Mouse (Mus musculus): Measurements from ENCODE around the gene Exoc5.
"Not testable (repeated sequence)": the region's sequence is repeated elsewhere in the genome, so short reads cannot be mapped to it uniquely, and the experiment has no call there.

Gene Exoc5

DNA sequence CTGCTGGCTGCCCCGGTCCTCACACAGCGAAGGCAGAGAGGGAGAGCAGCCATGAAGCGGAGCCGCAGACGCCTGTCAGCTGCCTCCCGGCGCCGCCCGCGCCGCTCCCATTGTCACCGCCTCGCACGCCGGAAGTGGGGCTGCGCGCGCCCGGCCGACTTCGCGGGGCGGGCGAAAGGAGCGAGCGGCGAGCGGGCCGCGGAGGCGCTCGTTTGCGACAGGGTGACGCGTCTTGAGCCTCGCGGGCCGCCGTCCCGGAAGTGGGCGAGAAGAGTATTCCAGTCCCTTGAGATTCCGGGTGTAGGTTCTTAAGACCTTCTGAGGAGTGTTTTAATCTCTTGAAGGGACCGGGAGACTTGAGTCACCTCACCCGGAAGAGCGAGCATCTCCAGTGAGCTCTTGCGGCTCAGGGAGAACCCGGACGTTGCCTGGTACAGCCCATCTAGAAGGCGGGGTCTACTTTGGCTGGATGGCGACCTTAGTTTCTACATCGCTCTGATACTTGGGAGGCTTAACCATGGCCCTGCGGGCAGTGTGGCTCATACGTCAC lies at the start of gene Exoc5:
Gene Exoc5, minus strand, starts transcription at position 380 of the 550 bp plus-strand sequence.
- DNase-seq (ENCODE audit: low read depth), result peak; percentile 83

- not testable (repeated sequence) for DNase-seq (ENCODE audit: low read depth)
Observed at GRCm38 (mm10) chr14:49091755-49092154, 25.3 kb upstream of the Exoc5 start.

- no peak for DNase-seq (ENCODE audit: low read depth)
Observed at GRCm38 (mm10) chr14:49091277-49091676, 24.8 kb upstream of the Exoc5 start.

- no peak for DNase-seq (ENCODE audit: low read depth)
Observed at GRCm38 (mm10) chr14:49090102-49090501, 23.6 kb upstream of the Exoc5 start.

DNA sequence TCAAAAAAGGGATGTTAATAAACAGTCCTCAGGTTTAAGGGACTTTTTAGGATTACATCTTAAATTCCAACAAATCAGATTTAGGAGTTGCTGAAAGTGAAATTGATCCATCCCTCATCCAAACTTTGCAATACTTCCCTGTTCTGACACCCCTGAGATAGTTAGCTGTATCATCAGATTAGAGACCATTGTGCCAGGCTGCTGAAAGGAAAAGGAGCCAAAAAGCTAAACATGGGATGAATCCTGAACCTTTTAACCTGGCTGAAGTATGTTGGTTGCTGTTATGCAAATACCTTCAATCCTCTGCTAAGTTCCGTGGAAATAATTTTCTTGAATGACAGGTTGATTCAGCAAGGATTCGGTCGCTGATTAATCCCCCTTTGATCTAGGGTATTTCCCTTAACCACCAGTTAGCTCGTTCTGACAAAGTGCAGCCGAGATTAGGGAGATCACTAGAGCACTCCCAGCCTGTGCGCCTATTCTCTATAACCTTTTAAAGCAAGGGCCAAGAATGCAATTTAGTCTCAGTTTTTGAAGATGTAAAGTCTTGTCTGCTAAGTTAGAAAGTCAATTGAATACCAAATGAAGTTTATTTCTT lies 23.1 kb upstream of the Exoc5 start:
- no peak for DNase-seq (ENCODE audit: low read depth)

GRCm38 (mm10) chr14:49088155-49089048 lies 21.9 kb upstream of the Exoc5 start:
- no peak for DNase-seq (ENCODE audit: low read depth)

GRCm38 (mm10) chr14:49086522-49086921 lies 20.1 kb upstream of the Exoc5 start:
- no peak for DNase-seq (ENCODE audit: low read depth)

- DNase-seq (ENCODE audit: low read depth), result no peak
Observed at GRCm38 (mm10) chr14:49078820-49079219, 12.4 kb upstream of the Exoc5 start.

DNA sequence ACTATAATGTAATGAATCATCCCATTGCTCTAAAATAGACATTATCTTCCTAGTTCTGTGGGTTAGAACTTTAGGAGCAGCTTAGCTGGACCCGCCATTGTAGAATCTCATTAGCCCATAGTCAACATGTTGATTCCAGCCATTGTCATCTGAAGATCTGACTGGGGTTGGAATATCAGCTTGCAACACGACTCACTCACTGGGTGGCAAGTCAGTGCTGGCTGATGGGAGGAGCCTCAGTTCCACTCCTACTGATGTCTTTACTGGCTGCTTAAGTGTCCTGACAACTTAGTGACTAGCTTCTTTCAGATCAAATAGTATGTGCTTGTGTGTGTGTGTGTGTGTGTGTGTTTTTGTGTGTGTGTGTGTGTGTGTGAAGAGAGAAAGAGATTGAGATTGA lies 7.9 kb upstream of the Exoc5 start:
- no peak for DNase-seq (ENCODE audit: low read depth)

- DNase-seq (ENCODE audit: low read depth), result no peak
Observed at GRCm38 (mm10) chr14:49073896-49074295, 7.4 kb upstream of the Exoc5 start.

DNA sequence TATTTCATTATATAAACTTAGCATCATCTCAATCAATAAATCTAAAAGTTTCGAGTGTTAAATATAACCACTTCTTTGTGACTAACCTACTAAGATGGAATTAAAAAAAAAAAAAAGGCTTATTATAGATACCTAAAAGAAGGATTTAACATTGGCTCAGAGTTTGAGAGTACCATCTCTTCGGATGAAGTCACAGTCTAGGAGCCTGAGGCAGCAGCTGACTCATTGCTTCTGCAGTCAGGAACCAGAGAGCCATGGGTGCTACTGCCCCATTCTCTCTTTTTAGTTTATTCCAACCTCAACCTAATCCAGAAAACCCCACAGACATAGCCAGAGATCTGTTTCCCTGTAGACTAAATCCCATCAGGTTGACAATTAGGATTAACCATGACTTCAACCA lies 6.4 kb upstream of the Exoc5 start:
- no peak for DNase-seq (ENCODE audit: low read depth)

DNA sequence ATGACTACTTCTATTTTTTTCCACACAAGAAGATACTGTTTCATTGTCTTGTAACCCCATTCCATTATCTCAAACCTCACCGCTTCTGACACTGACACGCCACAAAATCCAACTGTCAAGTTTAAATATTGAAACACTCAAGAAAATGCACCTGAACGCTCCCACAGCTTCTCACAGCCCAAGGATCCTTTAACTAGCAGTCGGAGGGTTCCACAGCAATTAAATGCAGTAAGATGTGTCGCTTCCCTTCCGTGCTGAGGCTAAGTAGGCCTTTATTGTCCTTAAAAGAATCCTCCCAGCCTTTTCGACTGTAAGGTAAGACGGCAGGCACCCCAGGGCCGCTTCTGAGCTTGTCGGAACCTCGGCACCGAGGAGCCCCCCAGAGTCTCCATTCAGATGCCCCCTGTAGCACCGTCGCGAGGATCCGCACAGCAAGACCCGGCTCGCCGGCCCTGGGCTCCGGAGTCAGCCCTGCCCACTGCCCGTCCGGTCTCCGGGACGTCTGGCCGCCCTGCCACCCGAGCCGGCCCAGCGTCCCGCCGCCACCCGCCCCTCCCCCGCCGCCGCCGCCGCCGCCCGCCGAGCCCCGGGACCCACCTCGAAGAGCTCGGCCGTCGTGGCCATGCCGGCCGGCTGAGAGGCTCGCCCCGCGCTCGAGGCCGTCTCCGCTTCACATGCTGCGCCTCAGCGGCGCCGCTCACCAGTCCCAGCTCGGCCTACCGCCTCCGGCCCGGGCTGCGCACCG lies 752 bp downstream of the Exoc5 start, which contains the start of gene Ap5m1:
Gene Ap5m1, plus strand, starts transcription at position 569 of the 745 bp plus-strand sequence.
- no peak for DNase-seq (ENCODE audit: low read depth)

- DNase-seq (ENCODE audit: low read depth), result no peak
Observed at GRCm38 (mm10) chr14:49063838-49064237, 2.6 kb downstream of the Exoc5 start.

DNA sequence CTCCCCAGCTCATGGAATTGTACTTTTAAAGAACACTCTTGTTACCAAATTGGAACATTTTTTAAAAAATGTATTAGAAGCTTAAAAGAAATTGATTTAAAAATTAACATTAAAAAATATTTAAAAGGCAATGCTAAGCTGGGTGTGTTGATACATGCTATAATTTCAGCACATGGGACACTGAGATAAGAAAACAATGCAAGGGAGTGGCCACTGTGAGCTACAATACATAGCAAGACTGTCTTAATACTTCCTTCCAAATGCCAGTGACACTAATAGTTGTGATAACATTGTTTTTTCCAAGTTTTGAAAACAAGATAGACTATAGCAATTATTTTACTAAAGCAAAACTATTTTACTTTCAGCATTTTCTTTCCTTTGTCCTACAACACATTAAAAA lies 17.0 kb downstream of the Exoc5 start:
- peak; percentile 39 for DNase-seq (ENCODE audit: low read depth)

DNA sequence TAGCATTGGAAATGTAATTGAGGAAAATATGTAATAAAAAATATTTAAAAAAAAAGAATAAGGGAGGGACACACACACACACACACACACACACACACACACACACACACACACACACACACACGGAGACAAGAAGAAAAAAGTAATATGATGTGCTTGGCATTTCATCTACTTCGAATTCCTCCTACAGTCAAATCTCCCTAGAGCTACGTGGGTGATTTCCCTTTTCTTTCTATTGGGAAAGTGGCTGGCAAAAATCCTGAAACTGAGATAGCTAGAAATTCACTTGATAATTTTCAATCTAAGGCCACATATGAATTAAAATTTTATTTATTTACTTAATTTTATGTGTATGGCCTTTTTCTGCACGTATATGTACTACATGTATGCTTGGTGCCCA lies 20.8 kb downstream of the Exoc5 start:
- no peak for DNase-seq (ENCODE audit: low read depth)

DNA sequence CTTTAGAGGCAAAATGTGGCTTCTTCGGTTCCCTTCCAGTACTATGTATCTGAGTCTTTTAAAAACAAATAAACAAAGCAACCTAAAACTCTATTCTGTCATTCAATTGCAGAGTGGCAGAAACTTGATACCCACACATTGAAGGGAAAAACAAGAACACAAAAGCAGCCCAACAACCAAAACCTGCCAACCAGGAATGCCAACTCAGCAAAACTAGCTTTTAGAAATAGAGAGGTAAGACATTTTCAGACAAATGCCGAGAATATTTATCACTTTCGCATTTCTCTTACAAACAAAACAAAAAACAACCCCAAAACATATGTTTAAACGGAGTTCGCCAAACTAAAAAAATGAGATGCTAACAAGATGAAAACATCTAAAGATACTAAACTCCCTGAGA lies 37.5 kb downstream of the Exoc5 start:
- no peak for DNase-seq (ENCODE audit: low read depth)

- no peak for DNase-seq (ENCODE audit: low read depth)
Observed at GRCm38 (mm10) chr14:49027779-49028368, 38.6 kb downstream of the Exoc5 start.

- no peak for DNase-seq (ENCODE audit: low read depth)
Observed at GRCm38 (mm10) chr14:49027040-49027778, 39.2 kb downstream of the Exoc5 start.

- no peak for DNase-seq (ENCODE audit: low read depth)
Observed at GRCm38 (mm10) chr14:49019765-49020164, 46.7 kb downstream of the Exoc5 start.

GRCm38 (mm10) chr14:49008399-49009189 lies 57.9 kb downstream of the Exoc5 start:
- DNase-seq (ENCODE audit: low read depth), result no peak
